Mouse (Mus musculus) cerebellum, adult 2 months (tissue): ENCODE results near the gene Ndrg2. TPM values are rescaled to one million over a fixed set of nuclear protein-coding genes. Genes with fewer than 3 reads are reported as not detected.
"Not testable (repeated sequence)": the region's sequence is repeated elsewhere in the genome, so short reads cannot be mapped to it uniquely, and the experiment has no call there.

ENCODE experiments used
- DNase-seq, 2 experiments: peaks; one replicate each; pipeline ENCODE4 v3.0.0; 2021
- H3K27ac ChIP-seq: fragments of 200-500 bp; 2 replicates; pipeline ENCODE4 v1.5.1; 2012; ENCODE audit warnings: low read length, control low read depth, inconsistent platforms; ENCODE audit not compliant: insufficient read depth
- H3K27me3 ChIP-seq: fragments of 200-500 bp; 2 replicates; pipeline ENCODE4 v1.6.1; 2012; ENCODE audit warnings: inconsistent platforms, mild to moderate bottlenecking, low read length, moderate library complexity; ENCODE audit not compliant: control insufficient read depth, insufficient read depth
- H3K4me1 ChIP-seq: fragments of 200-500 bp; 2 replicates; pipeline ENCODE4 v1.6.1; 2011; ENCODE audit warnings: low read length; ENCODE audit not compliant: control insufficient read depth, insufficient read depth
- H3K4me3 ChIP-seq: fragments of 200-500 bp; replicated peaks from 2 replicates; pipeline ENCODE3; 2011; ENCODE audit warnings: mild to moderate bottlenecking, low read depth, low read length, control low read depth; ENCODE audit not compliant: insufficient read depth
- CTCF ChIP-seq: fragments of 200-500 bp; IDR thresholded peaks from 2 replicates; pipeline ENCODE4 v1.5.1; 2011; ENCODE audit warnings: low read depth, mild to moderate bottlenecking, control low read depth, low read length, moderate library complexity, borderline replicate concordance; ENCODE audit not compliant: insufficient read depth
- POLR2A ChIP-seq: fragments of 200-500 bp; IDR thresholded peaks from 2 replicates; pipeline ENCODE4 v1.6.1; 2011; ENCODE audit warnings: low read length, control low read depth, borderline replicate concordance; ENCODE audit not compliant: insufficient read depth
- WGBS: fragments of 180-500 bp; shearing (Covaris S2); methylation state at CpG from one replicate; pipeline ENCODE4 v1.1.7; 2018; 5-methylcytosine and 5-hydroxymethylcytosine counted together
- polyA plus RNA-seq: library from polyadenylated mRNA; depleted of rRNA; stranded (reverse); fragments of >200 nt; gene quantifications from 2 replicates; pipeline ENCODE4 v1.2.3, GENCODE M21; 2012; rRNA removed

The Ndrg2 gene
- polyA plus RNA-seq, 1 experiment, result 997 TPM

DNA sequence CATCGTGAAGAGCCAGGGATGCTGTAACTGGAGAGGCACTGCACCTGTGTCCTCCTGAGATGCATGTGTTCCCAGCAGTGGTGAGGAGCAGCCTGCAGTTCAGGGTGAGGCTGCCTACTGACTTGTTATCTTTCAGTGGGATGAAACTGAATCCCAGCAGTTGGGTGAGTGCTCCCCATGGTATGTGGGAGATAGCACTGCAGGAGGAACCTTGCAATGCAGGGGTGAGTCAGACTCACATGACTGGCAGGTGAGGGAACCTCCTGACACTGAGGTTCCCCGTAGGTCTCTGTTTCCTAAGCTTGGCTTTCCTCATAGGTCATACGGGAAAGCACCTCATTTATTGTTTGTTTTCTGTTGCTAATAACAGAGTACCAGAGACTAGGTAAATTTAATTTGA is 36.4 kb downstream of the Ndrg2 start:
- WGBS, result 91% methylated on average over 3 of the region's 3 CpGs

DNA sequence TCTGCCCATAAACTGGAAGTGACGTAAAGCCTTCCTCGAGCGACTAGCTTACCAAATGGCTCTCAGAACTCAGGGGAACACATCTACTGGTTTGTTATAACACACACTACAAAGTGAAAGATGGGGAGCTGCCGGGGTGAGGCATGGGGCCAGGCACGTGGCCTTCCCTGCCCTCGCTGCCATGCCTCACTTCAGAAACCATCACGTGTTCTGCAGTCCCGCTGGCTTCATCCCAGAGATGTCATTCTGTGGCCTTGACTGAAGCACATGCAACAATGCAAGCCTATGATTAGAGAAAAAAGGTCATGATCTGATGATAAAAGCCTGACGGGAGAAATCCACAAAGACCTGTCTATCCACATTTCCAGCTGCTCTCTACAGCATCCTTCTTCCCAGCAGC is 42.2 kb downstream of the Ndrg2 start:
- Histone ChIP-seq H3K4me3 (no peak overlapping the region), H3K4me1 (no peaks in the 10 kb centered on the region), H3K27me3 (no peaks in the 10 kb centered on the region), H3K27ac (no peak overlapping the region)
- 60% methylated on average over 9 of the region's 9 CpGs for WGBS
- DNase-seq, result no peak
- no peak for TF ChIP-seq POLR2A

More for the DNA sequence above, 36.4 kb downstream of the Ndrg2 start:
- TF ChIP-seq POLR2A (no peak), CTCF (no peak)
- Histone ChIP-seq H3K27ac (no peak overlapping the region), H3K4me3 (no peak overlapping the region), H3K4me1 (no peaks in the 10 kb centered on the region), H3K27me3 (no peaks in the 10 kb centered on the region)
- DNase-seq, result no peak

DNA sequence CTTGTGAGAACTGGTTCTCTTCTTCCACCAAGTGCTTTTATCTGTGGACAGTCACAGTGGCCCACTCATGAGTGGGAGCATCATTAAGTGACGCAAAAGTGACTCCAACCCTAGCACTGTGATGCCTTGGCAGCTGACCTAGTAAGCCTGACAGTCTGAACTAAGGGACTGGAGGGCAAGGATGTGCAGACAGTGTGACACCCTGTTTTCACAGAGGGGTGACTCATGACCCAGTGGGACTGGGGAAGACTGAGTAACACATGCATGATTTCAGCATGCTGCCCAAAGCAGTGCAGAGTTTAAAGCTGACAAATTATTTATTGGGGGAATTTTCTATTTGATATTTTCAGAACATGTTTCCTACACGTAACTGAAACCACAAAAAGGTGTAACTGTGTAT is 43.2 kb downstream of the Ndrg2 start:
- no peak overlapping the region for H3K4me3 ChIP-seq
- H3K27me3 ChIP-seq, result no peaks in the 10 kb centered on the region
- H3K4me1 ChIP-seq, result no peaks in the 10 kb centered on the region
- no peak for TF ChIP-seq CTCF
- no peak for TF ChIP-seq POLR2A
- DNase-seq, result no peak
- WGBS, result 75% methylated on average over 2 of the region's 2 CpGs
- H3K27ac ChIP-seq, result no peak overlapping the region

- not testable (repeated sequence) for H3K27me3 ChIP-seq, H3K4me1 ChIP-seq, DNase-seq, H3K4me3 ChIP-seq, H3K27ac ChIP-seq
- peak; percentile 43; the same call in 1 of the 2 replicates for TF ChIP-seq CTCF
- WGBS, result 11% methylated on average over 1 of the region's 1 CpGs
These were observed 50.4 kb downstream of the Ndrg2 start for GRCm38 (mm10) chr14:51863603-51864002.

GRCm38 (mm10) chr14:51855280-51855679 is 58.7 kb downstream of the Ndrg2 start:
- 85% methylated on average over 7 of the region's 7 CpGs for WGBS
- H3K27me3 ChIP-seq, DNase-seq, H3K4me1 ChIP-seq, H3K27ac ChIP-seq, H3K4me3 ChIP-seq: not testable (repeated sequence)

Other genes starting within 250 kb of the Ndrg2 start
- not detected in 2 replicates for gene Gm17079, start 218.7 kb downstream of the Ndrg2 start, polyA plus RNA-seq
- not detected in 2 replicates for gene Gm5800, start 197.0 kb downstream of the Ndrg2 start, polyA plus RNA-seq
- not detected in 2 replicates for gene Ang4, start 140.6 kb downstream of the Ndrg2 start, polyA plus RNA-seq
- not detected in 2 replicates for gene AY358078, start 114.1 kb downstream of the Ndrg2 start, polyA plus RNA-seq
- gene Ear6, start 60.5 kb downstream of the Ndrg2 start, polyA plus RNA-seq, result not detected in 2 replicates
- 52.5 and 55.4 TPM in 2 replicates for gene Mettl17, start 29.3 kb downstream of the Ndrg2 start, polyA plus RNA-seq
- gene Slc39a2, start 21.3 kb downstream of the Ndrg2 start, polyA plus RNA-seq, result 13.8 and 15.0 TPM in 2 replicates
- not detected in 2 replicates for gene Tppp2, start 4.3 kb upstream of the Ndrg2 start, polyA plus RNA-seq
- 0.10 TPM in 1 of 2 replicates, not detected in the other for gene Rnase13, start 8.6 kb upstream of the Ndrg2 start, polyA plus RNA-seq
- 44.1 and 48.0 TPM in 2 replicates for gene Arhgef40, start 70.6 kb upstream of the Ndrg2 start, polyA plus RNA-seq
- gene Tmem253, start 101.5 kb upstream of the Ndrg2 start, polyA plus RNA-seq, result 2.0 and 2.4 TPM in 2 replicates
- 184 and 188 TPM in 2 replicates for gene Zfp219, start 106.6 kb upstream of the Ndrg2 start, polyA plus RNA-seq
- gene Olfr221, start 128.3 kb upstream of the Ndrg2 start, polyA plus RNA-seq, result 0.03 and 0.10 TPM in 2 replicates
- 254 and 281 TPM in 2 replicates for gene Hnrnpc, start 189.9 kb upstream of the Ndrg2 start, polyA plus RNA-seq
- gene Rpgrip1, start 196.5 kb upstream of the Ndrg2 start, polyA plus RNA-seq, result 1.1 and 1.2 TPM in 2 replicates